Mouse (Mus musculus): ENCODE measurements at regions not wholly inside any gene's neighbourhood (a gene's known extent, or its start where the extent isn't known, plus 50 kb on each side); places are given as distances from the start of the nearest gene placed in this dataset.

DNA sequence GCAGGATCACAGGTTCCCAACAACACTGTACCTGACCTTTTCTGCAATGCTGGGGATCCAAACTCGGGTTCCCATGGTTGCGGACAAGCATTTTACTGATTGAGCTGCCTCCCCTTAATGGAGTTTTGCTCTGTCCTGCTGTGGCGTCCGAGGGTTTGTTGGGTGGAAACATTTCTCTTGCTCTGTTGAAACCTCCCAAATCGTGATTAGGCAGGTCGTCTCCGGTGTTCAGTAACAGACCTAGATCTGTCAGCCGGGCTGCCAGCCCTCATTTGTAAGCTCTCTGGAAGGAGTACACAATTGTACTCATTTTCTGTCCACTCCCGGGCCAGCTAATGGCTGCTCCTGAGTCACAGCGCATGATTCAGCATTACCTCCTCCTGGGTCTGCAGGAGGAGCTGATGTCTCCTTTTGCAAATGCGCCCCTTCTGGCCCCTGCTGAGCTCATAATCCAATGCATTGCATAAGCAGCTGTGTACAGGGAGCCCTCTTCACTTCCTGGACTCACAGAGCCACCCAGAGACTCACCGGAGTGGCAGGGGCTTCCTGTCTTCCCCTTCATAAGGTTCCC lies 49.8 kb upstream of the Sipa1l2 start:
- peak; percentile 77 for DNase-seq
